ENCODE assay signal across 8 mouse cellular contexts in genomic region chr8:94913061-94913660, GRCm38 (mm10). TPM values are rescaled to one million over a fixed set of nuclear protein-coding genes. Genes with fewer than 3 reads are reported as not detected.
DNase-seq lines count a peak whose midpoint lies in the region; ATAC-seq and TF ChIP-seq lines count a peak whose summit lies in the region.

No protein-coding gene starts in this region.

- peak; percentile 38 for DNase-seq in thymus, postnatal 14 days
- no peak for DNase-seq in thymus, adult 18-20 months
- peak; percentile 48 for DNase-seq in embryonic facial prominence, embryonic 14.5 days (ENCODE audit: low spot score)
- peak; percentile 81 for DNase-seq in heart, postnatal 4 days
- DNase-seq in layer of hippocampus, postnatal 25 days (ENCODE audit: extremely low spot score in 1 of 2, low spot score in 1 of 2): peak; percentile 32 to 50
- DNase-seq in lung, postnatal 0 days (ENCODE audit: low spot score): peak; percentile 85
- DNase-seq in right cerebral cortex, adult 18-20 months: peak; percentile 51

- no peaks in the 10 kb centered on the region for H3K27me3 ChIP-seq in embryonic facial prominence, embryonic 14.5 days (replicated peaks; ENCODE audit: control insufficient read depth, insufficient read depth, low read length)
- H3K27me3 ChIP-seq in lung, postnatal 0 days (replicated peaks; ENCODE audit: insufficient read depth, low read length): no peaks in the 10 kb centered on the region

- peak overlapping the region; percentile 30 for H3K4me3 ChIP-seq in embryonic facial prominence, embryonic 14.5 days (ENCODE audit: low read depth, low read length)
- H3K4me3 ChIP-seq in lung, postnatal 0 days (ENCODE audit: low read depth, low read length): peak overlapping the region; percentile 19; the same call in 1 of the 2 replicates

- no peak overlapping the region for H3K27ac ChIP-seq in embryonic facial prominence, embryonic 14.5 days (replicated peaks; ENCODE audit: low read depth, low read length)
- H3K27ac ChIP-seq in lung, postnatal 0 days (ENCODE audit: low read length): no peak overlapping the region

- no peaks in the 10 kb centered on the region for H3K9me3 ChIP-seq in embryonic facial prominence, embryonic 14.5 days (ENCODE audit: control insufficient read depth, low read length)
- H3K9me3 ChIP-seq in lung, postnatal 0 days (ENCODE audit: low read length): no peaks in the 10 kb centered on the region

- WGBS in embryonic facial prominence, embryonic 14.5 days: 14% methylated on average over 47 of the region's 77 CpGs
- 20% methylated on average over 66 of the region's 77 CpGs for WGBS in lung, postnatal 0 days

- TF ChIP-seq CTCF in lung, postnatal 0 days (IDR thresholded peaks at IDR 0.05): peak; percentile 88

- ATAC-seq in embryonic facial prominence, embryonic 14.5 days (ENCODE audit: low read depth): peak; percentile 38
- peak; percentile 52 for ATAC-seq in lung, postnatal 0 days
- ATAC-seq in monocyte, adult 5-6 weeks (replicated peaks; ENCODE audit: insufficient number of reproducible peaks, low FRiP score, low TSS enrichment, poor library complexity, severe bottlenecking): no peak

- H3K4me1 ChIP-seq in embryonic facial prominence, embryonic 14.5 days (ENCODE audit: control insufficient read depth, insufficient read depth, low read length): peaks cover 44% of the 10 kb centered on the region
- peaks cover 21% of the 10 kb centered on the region; the same call in 1 of the 2 replicates for H3K4me1 ChIP-seq in lung, postnatal 0 days (ENCODE audit: insufficient read depth, low read depth, low read length)

- H3K36me3 ChIP-seq in embryonic facial prominence, embryonic 14.5 days (ENCODE audit: control insufficient read depth, insufficient read depth, low read length): peaks cover 51% of the 10 kb centered on the region
- no peaks in the 10 kb centered on the region for H3K36me3 ChIP-seq in lung, postnatal 0 days (ENCODE audit: insufficient read depth, low read length)

- no peak for TF ChIP-seq EP300 in lung, postnatal 0 days (IDR thresholded peaks at IDR 0.05)

- H3K4me2 ChIP-seq in embryonic facial prominence, embryonic 14.5 days (ENCODE audit: low read depth, low read length): peak overlapping the region; percentile 74
- H3K4me2 ChIP-seq in lung, postnatal 0 days (replicated peaks; ENCODE audit: low read depth, low read length): peak overlapping the region; percentile 57

- H3K9ac ChIP-seq in embryonic facial prominence, embryonic 14.5 days (ENCODE audit: low read depth, low read length): peak overlapping the region; percentile 26; the same call in 1 of the 2 replicates
- no peak overlapping the region for H3K9ac ChIP-seq in lung, postnatal 0 days (replicated peaks; ENCODE audit: low read depth)

RNA-seq across cellular contexts. Expression of gene Ccdc102a, which starts 4.7 kb away (rescaled TPM):
- polyA plus RNA-seq in embryonic facial prominence, embryonic 14.5 days (2014; fragmentation: Nextera tagmentation; extraction: Ambion mirVana): 38.5 and 49.5 TPM in 2 replicates
- total RNA-seq in heart, postnatal 4 days (2021): 10 to 100 TPM; 18.1 to 19.4 TPM
- 1 to 10 TPM; 2.0 to 2.3 TPM for total RNA-seq in layer of hippocampus, postnatal 25 days (2021)
- 14.6 and 17.2 TPM in 2 replicates for polyA plus RNA-seq in lung, postnatal 0 days (2015; fragmentation: Nextera tagmentation; extraction: Ambion mirVana)
- 1.1 to 11.3 TPM (median 1.8 TPM) in 3 replicates for total RNA-seq in monocyte, adult 5-6 weeks (2017)

RNA-seq across cellular contexts. Expression of gene Adgrg5, which starts 10.3 kb away (rescaled TPM):
- polyA plus RNA-seq in embryonic facial prominence, embryonic 14.5 days (2014; fragmentation: Nextera tagmentation; extraction: Ambion mirVana): 0.21 TPM in 2 replicates
- total RNA-seq in heart, postnatal 4 days (2021): under 1 TPM; 0.12 to 0.50 TPM
- total RNA-seq in layer of hippocampus, postnatal 25 days (2021): under 1 TPM in 1 of 2 experiments, not detected in 1; 0.87 TPM
- polyA plus RNA-seq in lung, postnatal 0 days (2015; fragmentation: Nextera tagmentation; extraction: Ambion mirVana): 0.19 and 0.31 TPM in 2 replicates
- 0.86 to 2.6 TPM (median 1.9 TPM) in 3 replicates for total RNA-seq in monocyte, adult 5-6 weeks (2017)

RNA-seq across cellular contexts. Expression of gene Dok4, which starts 37.0 kb away (rescaled TPM):
- polyA plus RNA-seq in embryonic facial prominence, embryonic 14.5 days (2014; fragmentation: Nextera tagmentation; extraction: Ambion mirVana): 30.6 and 31.6 TPM in 2 replicates
- total RNA-seq in heart, postnatal 4 days (2021): 10 to 100 TPM; 34.2 to 39.5 TPM
- total RNA-seq in layer of hippocampus, postnatal 25 days (2021): 10 to 100 TPM; 31.2 to 32.7 TPM
- 42.7 and 47.5 TPM in 2 replicates for polyA plus RNA-seq in lung, postnatal 0 days (2015; fragmentation: Nextera tagmentation; extraction: Ambion mirVana)
- 0.97 to 4.5 TPM (median 1.2 TPM) in 3 replicates for total RNA-seq in monocyte, adult 5-6 weeks (2017)

RNA-seq across cellular contexts. Expression of gene Polr2c, which starts 55.9 kb away (rescaled TPM):
- polyA plus RNA-seq in embryonic facial prominence, embryonic 14.5 days (2014; fragmentation: Nextera tagmentation; extraction: Ambion mirVana): 121 and 129 TPM in 2 replicates
- total RNA-seq in heart, postnatal 4 days (2021): 10 to 100 TPM; 63.3 to 74.8 TPM
- 10 to 100 TPM; 65.6 to 67.4 TPM for total RNA-seq in layer of hippocampus, postnatal 25 days (2021)
- 98.4 and 103 TPM in 2 replicates for polyA plus RNA-seq in lung, postnatal 0 days (2015; fragmentation: Nextera tagmentation; extraction: Ambion mirVana)
- 36.9 to 49.4 TPM (median 40.6 TPM) in 3 replicates for total RNA-seq in monocyte, adult 5-6 weeks (2017)

Comparison
In these comparisons a context has a peak if more than half of its experiments do, and no peak if none do; other contexts are left out.
1. DNase-seq: peak in thymus, postnatal 14 days (single experiment), embryonic facial prominence, embryonic 14.5 days (single experiment), heart, postnatal 4 days (single experiment), layer of hippocampus, postnatal 25 days (2 of 2), lung, postnatal 0 days (single experiment) and right cerebral cortex, adult 18-20 months (single experiment); none in thymus, adult 18-20 months (0 of 2).